Mouse (Mus musculus): ENCODE measurements around the gene Vav3. TPM values are rescaled to one million over a fixed set of nuclear protein-coding genes. Genes with fewer than 3 reads are reported as not detected.

Vav3 gene
- polyA plus RNA-seq, 1 experiment from 2014 or later, result 10.4 TPM

- ATAC-seq, result no peak
- Histone ChIP-seq H3K27me3 (replicated peaks; ENCODE audit: control insufficient read depth, insufficient read depth, low read length) (no peaks in the 10 kb centered on the region), H3K9me3 (ENCODE audit: control insufficient read depth) (no peaks in the 10 kb centered on the region), H3K27ac (ENCODE audit: low read depth, low read length) (no peak overlapping the region), H3K4me1 (replicated peaks; ENCODE audit: control insufficient read depth, insufficient read depth, low read length) (no peaks in the 10 kb centered on the region), H3K36me3 (ENCODE audit: control insufficient read depth, insufficient read depth) (no peaks in the 10 kb centered on the region), H3K4me2 (replicated peaks; ENCODE audit: low read depth) (no peak overlapping the region), H3K9ac (ENCODE audit: low read depth, low read length) (no peak overlapping the region), H3K4me3 (ENCODE audit: low read depth, low read length) (no peak overlapping the region)
- peak; percentile 53 for TF ChIP-seq CTCF (IDR thresholded peaks at IDR 0.05; ENCODE audit: low read depth)
- 41% methylated on average over 7 of the region's 7 CpGs for WGBS
Observed at GRCm38 (mm10) chr3:109544476-109545221, 204.2 kb downstream of the Vav3 start.

- H3K4me2 ChIP-seq (replicated peaks; ENCODE audit: low read depth), result no peak overlapping the region
- no peak overlapping the region for H3K4me3 ChIP-seq (ENCODE audit: low read depth, low read length)
- WGBS, result 79% methylated on average over 2 of the region's 2 CpGs
- no peak overlapping the region for H3K9ac ChIP-seq (ENCODE audit: low read depth, low read length)
- no peaks in the 10 kb centered on the region for H3K27me3 ChIP-seq (replicated peaks; ENCODE audit: control insufficient read depth, insufficient read depth, low read length)
- H3K9me3 ChIP-seq (ENCODE audit: control insufficient read depth), result no peaks in the 10 kb centered on the region
- H3K36me3 ChIP-seq (ENCODE audit: control insufficient read depth, insufficient read depth), result no peaks in the 10 kb centered on the region
- no peak for ATAC-seq
- no peak overlapping the region for H3K27ac ChIP-seq (ENCODE audit: low read depth, low read length)
- TF ChIP-seq CTCF (IDR thresholded peaks at IDR 0.05; ENCODE audit: low read depth), result no peak
- H3K4me1 ChIP-seq (replicated peaks; ENCODE audit: control insufficient read depth, insufficient read depth, low read length), result no peaks in the 10 kb centered on the region
Observed at GRCm38 (mm10) chr3:109557329-109557728, 216.9 kb downstream of the Vav3 start.

- Histone ChIP-seq H3K27me3 (replicated peaks; ENCODE audit: control insufficient read depth, insufficient read depth, low read length) (no peaks in the 10 kb centered on the region), H3K4me3 (ENCODE audit: low read depth, low read length) (no peak overlapping the region), H3K9me3 (ENCODE audit: control insufficient read depth) (no peaks in the 10 kb centered on the region), H3K27ac (ENCODE audit: low read depth, low read length) (no peak overlapping the region), H3K9ac (ENCODE audit: low read depth, low read length) (no peak overlapping the region), H3K4me2 (replicated peaks; ENCODE audit: low read depth) (no peak overlapping the region), H3K4me1 (replicated peaks; ENCODE audit: control insufficient read depth, insufficient read depth, low read length) (0 out of 2 replicates have a peak, but pooled peaks cover 2% of the 10 kb centered on the region), H3K36me3 (ENCODE audit: control insufficient read depth, insufficient read depth) (no peaks in the 10 kb centered on the region)
- 85% methylated on average over 4 of the region's 4 CpGs for WGBS
- TF ChIP-seq CTCF (IDR thresholded peaks at IDR 0.05; ENCODE audit: low read depth), result no peak
- ATAC-seq, result no peak
Observed at GRCm38 (mm10) chr3:109561295-109561694, 220.8 kb downstream of the Vav3 start.

- 58% methylated on average over 7 of the region's 7 CpGs for WGBS
- no peak overlapping the region for H3K9ac ChIP-seq (ENCODE audit: low read depth, low read length)
- H3K4me2 ChIP-seq (replicated peaks; ENCODE audit: low read depth), result no peak overlapping the region
- no peaks in the 10 kb centered on the region for H3K27me3 ChIP-seq (replicated peaks; ENCODE audit: control insufficient read depth, insufficient read depth, low read length)
- 0 out of 2 replicates have a peak, but pooled peaks cover 2% of the 10 kb centered on the region for H3K4me1 ChIP-seq (replicated peaks; ENCODE audit: control insufficient read depth, insufficient read depth, low read length)
- no peak overlapping the region for H3K27ac ChIP-seq (ENCODE audit: low read depth, low read length)
- ATAC-seq, result no peak
- no peaks in the 10 kb centered on the region for H3K9me3 ChIP-seq (ENCODE audit: control insufficient read depth)
- TF ChIP-seq CTCF (IDR thresholded peaks at IDR 0.05; ENCODE audit: low read depth), result no peak
- no peak overlapping the region for H3K4me3 ChIP-seq (ENCODE audit: low read depth, low read length)
- H3K36me3 ChIP-seq (ENCODE audit: control insufficient read depth, insufficient read depth), result no peaks in the 10 kb centered on the region
Observed at GRCm38 (mm10) chr3:109561776-109562175, 221.3 kb downstream of the Vav3 start.

- Histone ChIP-seq H3K4me3 (ENCODE audit: low read depth, low read length) (no peak overlapping the region), H3K36me3 (ENCODE audit: control insufficient read depth, insufficient read depth) (no peaks in the 10 kb centered on the region), H3K27me3 (replicated peaks; ENCODE audit: control insufficient read depth, insufficient read depth, low read length) (no peaks in the 10 kb centered on the region), H3K4me1 (replicated peaks; ENCODE audit: control insufficient read depth, insufficient read depth, low read length) (0 out of 2 replicates have a peak, but pooled peaks cover 2% of the 10 kb centered on the region), H3K9me3 (ENCODE audit: control insufficient read depth) (no peaks in the 10 kb centered on the region), H3K27ac (ENCODE audit: low read depth, low read length) (no peak overlapping the region), H3K4me2 (replicated peaks; ENCODE audit: low read depth) (no peak overlapping the region), H3K9ac (ENCODE audit: low read depth, low read length) (no peak overlapping the region)
- TF ChIP-seq CTCF (IDR thresholded peaks at IDR 0.05; ENCODE audit: low read depth), result no peak
- ATAC-seq, result no peak
- WGBS, result 80% methylated on average over 4 of the region's 4 CpGs
Observed at GRCm38 (mm10) chr3:109562268-109562667, 221.8 kb downstream of the Vav3 start.

- Histone ChIP-seq H3K27me3 (replicated peaks; ENCODE audit: control insufficient read depth, insufficient read depth, low read length) (no peaks in the 10 kb centered on the region), H3K27ac (ENCODE audit: low read depth, low read length) (no peak overlapping the region), H3K4me2 (replicated peaks; ENCODE audit: low read depth) (no peak overlapping the region), H3K9ac (ENCODE audit: low read depth, low read length) (no peak overlapping the region), H3K4me3 (ENCODE audit: low read depth, low read length) (no peak overlapping the region), H3K36me3 (ENCODE audit: control insufficient read depth, insufficient read depth) (no peaks in the 10 kb centered on the region), H3K4me1 (replicated peaks; ENCODE audit: control insufficient read depth, insufficient read depth, low read length) (peaks cover 8% of the 10 kb centered on the region; the same call in 1 of the 2 replicates), H3K9me3 (ENCODE audit: control insufficient read depth) (no peaks in the 10 kb centered on the region)
- WGBS, result 34% methylated on average over 2 of the region's 2 CpGs
- TF ChIP-seq CTCF (IDR thresholded peaks at IDR 0.05; ENCODE audit: low read depth), result no peak
- peak; percentile 78 for ATAC-seq
Observed at GRCm38 (mm10) chr3:109564443-109564842, 224.0 kb downstream of the Vav3 start.

Measured in intestine, postnatal 0 days (tissue).